Mouse (Mus musculus) liver, embryonic 12.5 days (tissue): ENCODE measurements at regions not wholly inside any gene's neighbourhood (a gene's known extent, or its start where the extent isn't known, plus 50 kb on each side); places are given as distances from the start of the nearest gene placed in this dataset.

ENCODE experiments used
- ATAC-seq: fragments of 200-750 bp; cut with Nextera tagmentation; 2 replicates; pipeline ENCODE4 v1.8.0; 2017; ENCODE audit warnings: moderate number of reproducible peaks, mild to moderate bottlenecking, moderate library complexity
- H3K27ac ChIP-seq: fragments of 300-500 bp; sonication (generic); 2 replicates; pipeline ENCODE4 v1.5.1; 2016; ENCODE audit warnings: mild to moderate bottlenecking
- H3K27me3 ChIP-seq: fragments of 300-500 bp; sonication (generic); replicated peaks from 2 replicates; pipeline ENCODE4 v1.6.1; 2016; ENCODE audit warnings: mild to moderate bottlenecking, moderate library complexity
- H3K36me3 ChIP-seq: fragments of 300-500 bp; sonication (generic); 2 replicates; pipeline ENCODE4 v1.6.1; 2016; ENCODE audit warnings: mild to moderate bottlenecking, moderate library complexity
- H3K4me1 ChIP-seq: fragments of 300-500 bp; sonication (generic); 2 replicates; pipeline ENCODE4 v1.6.1; 2016
- H3K4me2 ChIP-seq: fragments of 300-500 bp; sonication (generic); 2 replicates; pipeline ENCODE4 v1.6.1; 2016; ENCODE audit warnings: mild to moderate bottlenecking, moderate library complexity
- H3K4me3 ChIP-seq: fragments of 300-500 bp; sonication (generic); 2 replicates; pipeline ENCODE4 v1.5.1; 2016; ENCODE audit warnings: mild to moderate bottlenecking, moderate library complexity
- H3K9ac ChIP-seq: fragments of 300-500 bp; sonication (generic); 2 replicates; pipeline ENCODE4 v1.6.1; 2016; ENCODE audit warnings: mild to moderate bottlenecking, moderate library complexity
- H3K9me3 ChIP-seq: fragments of 300-500 bp; sonication (generic); replicated peaks from 2 replicates; pipeline ENCODE4 v1.6.1; 2016; ENCODE audit warnings: mild to moderate bottlenecking, moderate library complexity
- whole genome bisulfite sequencing: fragments of 180-500 bp; shearing (Covaris S2); methylation state at CpG from one replicate; pipeline ENCODE4 v1.1.7; 2016; ENCODE audit not compliant: insufficient replicate concordance; 5-methylcytosine and 5-hydroxymethylcytosine counted together

DNA sequence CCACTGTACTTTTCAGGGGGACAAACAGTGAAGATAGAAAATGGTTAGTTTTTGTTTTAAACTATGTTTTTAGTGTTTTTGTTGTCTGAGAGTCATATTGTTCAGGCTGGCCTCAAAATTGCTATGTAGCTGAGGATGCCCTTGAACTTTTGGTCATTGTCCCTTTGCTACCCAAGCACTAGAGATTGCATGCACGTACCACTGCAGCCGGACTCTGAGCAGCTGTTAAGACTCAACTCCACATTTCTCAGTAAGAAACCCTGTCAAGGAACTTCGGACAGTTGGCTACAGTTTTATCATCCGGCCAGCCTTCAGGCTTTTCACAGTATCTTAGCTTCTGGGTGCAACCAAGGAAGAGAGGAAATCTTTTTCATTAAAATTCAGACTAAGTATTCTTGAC is 173.9 kb upstream of the Fam19a1 start:
- WGBS = 56% methylated on average over 4 of the region's 4 CpGs
- no peaks in the 10 kb centered on the region for H3K27me3 ChIP-seq
- no peak overlapping the region for H3K9ac ChIP-seq
- no peaks in the 10 kb centered on the region for H3K4me1 ChIP-seq
- no peaks in the 10 kb centered on the region for H3K36me3 ChIP-seq
- no peak overlapping the region for H3K4me3 ChIP-seq
- H3K9me3 ChIP-seq = no peaks in the 10 kb centered on the region
- H3K27ac ChIP-seq = no peak overlapping the region
- ATAC-seq = no peak
- no peak overlapping the region for H3K4me2 ChIP-seq

- 83% methylated on average over 1 of the region's 1 CpGs for WGBS
- H3K9ac ChIP-seq = no peak overlapping the region
- H3K4me3 ChIP-seq = no peak overlapping the region
- H3K9me3 ChIP-seq = no peaks in the 10 kb centered on the region
- no peaks in the 10 kb centered on the region for H3K27me3 ChIP-seq
- no peak for ATAC-seq
- H3K36me3 ChIP-seq = no peaks in the 10 kb centered on the region
- no peaks in the 10 kb centered on the region for H3K4me1 ChIP-seq
- no peak overlapping the region for H3K27ac ChIP-seq
- H3K4me2 ChIP-seq = no peak overlapping the region
Observed at GRCm38 (mm10) chr6:95960745-95961144, 152.2 kb upstream of the Fam19a1 start.

- Histone ChIP-seq H3K9ac (no peak overlapping the region), H3K9me3 (no peaks in the 10 kb centered on the region), H3K4me1 (no peaks in the 10 kb centered on the region), H3K27me3 (no peaks in the 10 kb centered on the region), H3K36me3 (no peaks in the 10 kb centered on the region), H3K4me3 (no peak overlapping the region), H3K27ac (no peak overlapping the region), H3K4me2 (no peak overlapping the region)
- no peak for ATAC-seq
- 33% methylated on average over 2 of the region's 2 CpGs for WGBS
Observed at GRCm38 (mm10) chr6:95966231-95966630, 146.7 kb upstream of the Fam19a1 start.

- 70% methylated on average over 2 of the region's 2 CpGs for WGBS
- Histone ChIP-seq H3K4me1 (no peaks in the 10 kb centered on the region), H3K4me3 (no peak overlapping the region), H3K27ac (no peak overlapping the region), H3K4me2 (no peak overlapping the region), H3K27me3 (no peaks in the 10 kb centered on the region), H3K9ac (no peak overlapping the region), H3K36me3 (no peaks in the 10 kb centered on the region), H3K9me3 (no peaks in the 10 kb centered on the region)
- no peak for ATAC-seq
Observed at GRCm38 (mm10) chr6:95975994-95976393, 137.0 kb upstream of the Fam19a1 start.

DNA sequence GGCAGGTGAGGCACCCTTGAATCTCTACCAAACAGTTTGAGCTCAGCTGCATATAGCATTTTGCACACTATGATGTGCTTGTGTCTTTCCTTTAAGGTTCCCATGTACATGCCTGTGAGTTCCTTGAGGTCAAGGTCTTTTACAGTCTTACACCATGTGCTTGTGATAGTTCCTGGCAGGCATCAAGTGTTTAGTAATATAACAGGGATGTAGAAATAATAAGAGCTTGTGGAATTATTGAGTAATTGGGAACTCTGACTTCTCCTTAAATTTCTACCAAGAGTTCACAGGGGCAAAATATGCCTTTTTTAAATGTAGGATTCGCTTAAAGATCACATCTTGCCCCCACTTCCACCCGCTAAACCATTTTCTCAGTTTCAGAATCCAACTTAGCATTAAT is 115.9 kb upstream of the Fam19a1 start:
- Histone ChIP-seq H3K9me3 (no peaks in the 10 kb centered on the region), H3K27ac (no peak overlapping the region), H3K4me2 (no peak overlapping the region), H3K4me1 (no peaks in the 10 kb centered on the region), H3K36me3 (no peaks in the 10 kb centered on the region), H3K27me3 (no peaks in the 10 kb centered on the region), H3K4me3 (no peak overlapping the region), H3K9ac (no peak overlapping the region)
- no peak for ATAC-seq
- WGBS = 56% methylated on average over 2 of the region's 2 CpGs

DNA sequence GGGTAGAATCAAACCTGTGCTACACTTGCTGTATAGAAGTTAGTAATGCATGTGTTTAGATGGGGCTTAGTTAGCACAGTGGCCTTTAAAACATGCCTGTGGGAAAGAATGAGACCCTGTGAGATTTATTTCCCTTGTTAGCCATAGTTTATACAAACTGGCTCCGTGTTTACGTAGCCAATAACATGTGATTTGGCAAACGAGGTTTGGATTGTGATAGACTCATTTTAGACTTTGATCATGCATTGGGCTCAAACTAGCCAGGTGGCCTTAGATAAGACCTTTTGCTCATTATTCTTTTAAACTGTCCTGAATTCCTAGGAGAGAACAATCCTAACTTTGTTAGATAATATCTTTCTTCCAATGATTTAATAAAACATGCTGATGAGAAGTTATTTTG is 115.2 kb upstream of the Fam19a1 start:
- H3K9me3 ChIP-seq = no peaks in the 10 kb centered on the region
- H3K27me3 ChIP-seq = no peaks in the 10 kb centered on the region
- H3K4me2 ChIP-seq = no peak overlapping the region
- 52% methylated on average over 3 of the region's 3 CpGs for WGBS
- H3K36me3 ChIP-seq = no peaks in the 10 kb centered on the region
- no peak overlapping the region for H3K4me3 ChIP-seq
- ATAC-seq = no peak
- H3K27ac ChIP-seq = no peak overlapping the region
- no peak overlapping the region for H3K9ac ChIP-seq
- no peaks in the 10 kb centered on the region for H3K4me1 ChIP-seq

- Histone ChIP-seq H3K9ac (no peak overlapping the region), H3K27me3 (no peaks in the 10 kb centered on the region), H3K4me2 (no peak overlapping the region), H3K4me1 (no peaks in the 10 kb centered on the region), H3K36me3 (no peaks in the 10 kb centered on the region), H3K4me3 (no peak overlapping the region), H3K9me3 (no peaks in the 10 kb centered on the region), H3K27ac (no peak overlapping the region)
- ATAC-seq = no peak
- WGBS = 71% methylated on average over 5 of the region's 5 CpGs
Observed at GRCm38 (mm10) chr6:95999441-95999840, 113.5 kb upstream of the Fam19a1 start.

DNA sequence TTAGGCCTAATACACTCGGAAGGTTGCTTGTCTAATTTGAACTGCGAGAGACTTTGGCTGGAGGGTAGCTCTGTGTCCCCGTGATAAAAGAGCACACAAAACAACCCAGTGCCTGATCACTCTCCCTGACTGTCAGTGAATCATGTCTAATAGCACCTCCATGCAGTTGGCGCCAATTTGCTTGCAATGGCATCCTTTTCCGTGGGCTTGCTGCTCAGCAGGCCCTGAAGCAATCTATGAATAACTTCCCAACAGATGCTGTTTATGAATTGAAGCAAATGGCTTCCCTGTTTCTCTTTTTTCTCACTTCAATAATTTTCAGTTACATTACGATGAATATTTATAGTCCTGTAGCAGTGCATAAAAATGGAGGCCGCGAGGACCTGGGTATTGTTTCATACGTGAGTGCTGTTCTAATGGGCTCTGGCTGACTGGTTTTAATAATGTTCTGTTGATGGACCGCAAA is 112.9 kb upstream of the Fam19a1 start:
- no peak overlapping the region for H3K4me2 ChIP-seq
- H3K9ac ChIP-seq = no peak overlapping the region
- no peaks in the 10 kb centered on the region for H3K4me1 ChIP-seq
- H3K27ac ChIP-seq = no peak overlapping the region
- 79% methylated on average over 10 of the region's 10 CpGs for WGBS
- H3K36me3 ChIP-seq = no peaks in the 10 kb centered on the region
- no peaks in the 10 kb centered on the region for H3K9me3 ChIP-seq
- ATAC-seq = no peak
- no peak overlapping the region for H3K4me3 ChIP-seq
- H3K27me3 ChIP-seq = no peaks in the 10 kb centered on the region

- Histone ChIP-seq H3K9me3 (no peaks in the 10 kb centered on the region), H3K36me3 (no peaks in the 10 kb centered on the region), H3K4me2 (no peak overlapping the region), H3K27me3 (no peaks in the 10 kb centered on the region), H3K4me1 (no peaks in the 10 kb centered on the region), H3K27ac (no peak overlapping the region), H3K4me3 (no peak overlapping the region), H3K9ac (no peak overlapping the region)
- 64% methylated on average over 5 of the region's 5 CpGs for WGBS
- no peak for ATAC-seq
Observed at GRCm38 (mm10) chr6:96011299-96011698, 101.7 kb upstream of the Fam19a1 start.

GRCm38 (mm10) chr6:96028022-96028704 is 84.8 kb upstream of the Fam19a1 start:
- Histone ChIP-seq H3K4me1 (no peaks in the 10 kb centered on the region), H3K27ac (no peak overlapping the region), H3K27me3 (no peaks in the 10 kb centered on the region), H3K4me2 (no peak overlapping the region), H3K36me3 (no peaks in the 10 kb centered on the region), H3K4me3 (no peak overlapping the region), H3K9ac (no peak overlapping the region), H3K9me3 (no peaks in the 10 kb centered on the region)
- 44% methylated on average over 7 of the region's 7 CpGs for WGBS
- no peak for ATAC-seq

DNA sequence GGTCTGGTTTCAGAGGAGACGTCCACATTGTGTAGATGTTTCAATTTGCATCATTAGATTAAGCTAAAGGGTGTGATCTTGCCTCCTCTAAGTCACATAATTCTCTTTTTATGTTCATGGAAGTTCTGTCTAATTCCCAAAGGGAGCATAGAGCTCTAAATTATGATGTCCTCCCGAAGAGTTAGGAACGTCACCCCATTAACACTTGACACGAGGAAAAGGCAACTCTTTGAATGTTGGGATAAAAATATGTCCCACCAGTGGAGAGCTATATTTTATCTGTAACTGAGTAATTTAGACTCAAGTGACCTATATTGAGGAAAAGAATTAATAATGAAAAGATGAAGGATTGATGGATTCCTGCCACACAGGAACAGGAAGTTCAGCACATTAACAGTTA is 69.2 kb upstream of the Fam19a1 start:
- Histone ChIP-seq H3K27me3 (no peaks in the 10 kb centered on the region), H3K4me1 (no peaks in the 10 kb centered on the region), H3K4me3 (no peak overlapping the region), H3K4me2 (no peak overlapping the region), H3K9ac (no peak overlapping the region), H3K27ac (no peak overlapping the region), H3K9me3 (no peaks in the 10 kb centered on the region), H3K36me3 (no peaks in the 10 kb centered on the region)
- ATAC-seq = no peak
- 54% methylated on average over 4 of the region's 4 CpGs for WGBS

DNA sequence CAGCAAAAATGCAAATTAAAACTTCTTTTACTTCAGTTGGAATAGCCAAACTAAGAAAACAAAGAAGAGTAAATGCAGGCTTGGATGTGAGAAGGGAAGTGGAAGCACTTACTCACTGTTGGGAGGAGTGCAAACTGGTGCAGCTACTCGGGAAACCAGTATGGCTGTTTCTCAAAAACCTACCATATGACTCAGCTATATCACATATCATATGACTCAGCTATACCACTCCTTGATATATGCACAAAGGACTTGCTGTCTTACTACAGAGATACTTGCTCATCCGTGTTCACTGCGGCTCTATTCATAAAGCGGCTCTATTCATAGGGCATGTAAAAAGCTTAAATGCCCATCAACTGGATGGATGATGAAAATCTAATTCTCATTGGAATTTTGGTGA is 59.5 kb upstream of the Fam19a1 start:
- H3K9ac ChIP-seq = no peak overlapping the region
- no peaks in the 10 kb centered on the region for H3K27me3 ChIP-seq
- WGBS = 71% methylated on average over 4 of the region's 4 CpGs
- no peaks in the 10 kb centered on the region for H3K36me3 ChIP-seq
- H3K4me3 ChIP-seq = no peak overlapping the region
- H3K9me3 ChIP-seq = no peaks in the 10 kb centered on the region
- no peak overlapping the region for H3K27ac ChIP-seq
- ATAC-seq = no peak
- no peak overlapping the region for H3K4me2 ChIP-seq
- H3K4me1 ChIP-seq = no peaks in the 10 kb centered on the region

- H3K4me1 ChIP-seq = no peaks in the 10 kb centered on the region
- no peak overlapping the region for H3K9ac ChIP-seq
- H3K27me3 ChIP-seq = no peaks in the 10 kb centered on the region
- H3K4me2 ChIP-seq = no peak overlapping the region
- no peak for ATAC-seq
- no peak overlapping the region for H3K4me3 ChIP-seq
- H3K27ac ChIP-seq = no peak overlapping the region
- no peaks in the 10 kb centered on the region for H3K9me3 ChIP-seq
- WGBS = 64% methylated on average over 2 of the region's 2 CpGs
- no peaks in the 10 kb centered on the region for H3K36me3 ChIP-seq
Observed at GRCm38 (mm10) chr6:96057011-96057410, 55.9 kb upstream of the Fam19a1 start.
